Mouse (Mus musculus): ENCODE data around the gene Eid2b. TPM values are rescaled to one million over a fixed set of nuclear protein-coding genes. Genes with fewer than 3 reads are reported as not detected.

Eid2b gene
- total and polyA plus RNA-seq, 3 experiments: 7.2 to 13.0 (median 11.2) TPM

- H3K27me3 ChIP-seq (ENCODE audit: control insufficient read depth, insufficient read depth, low read length): no peaks in the 10 kb centered on the region
- H3K27ac ChIP-seq: no peak overlapping the region
- 88% methylated on average over 17 of the region's 17 CpGs for WGBS
- H3K79me2 ChIP-seq (replicated peaks; ENCODE audit: control insufficient read depth, insufficient read depth, low read length): no peaks in the 10 kb centered on the region
- no peak for DNase-seq
- TF ChIP-seq CTCF (IDR thresholded peaks at IDR 0.05): no peak
- TF ChIP-seq POLR2A (IDR thresholded peaks at IDR 0.05; ENCODE audit: insufficient read depth, low read depth, low read length): no peak
- no peak for TF ChIP-seq EP300 (IDR thresholded peaks at IDR 0.05; ENCODE audit: insufficient read depth, low read depth, low read length)
- intact Hi-C loops (cut with DNase I): no loop called here
- no peak overlapping the region for H3K4me3 ChIP-seq
- H3K9ac ChIP-seq (ENCODE audit: low read depth, low read length): no peak overlapping the region
- H3K36me3 ChIP-seq (ENCODE audit: control insufficient read depth, insufficient read depth, low read length): no peaks in the 10 kb centered on the region
- H3K4me1 ChIP-seq (ENCODE audit: control insufficient read depth, insufficient read depth, low read length): no peaks in the 10 kb centered on the region
Measured at GRCm38 (mm10) chr7:28318714-28319113, 41.2 kb downstream of the Eid2b start.

- Histone ChIP-seq H3K9ac (ENCODE audit: low read depth, low read length) (no peak overlapping the region), H3K4me3 (no peak overlapping the region), H3K27me3 (ENCODE audit: control insufficient read depth, insufficient read depth, low read length) (no peaks in the 10 kb centered on the region), H3K79me2 (replicated peaks; ENCODE audit: control insufficient read depth, insufficient read depth, low read length) (no peaks in the 10 kb centered on the region), H3K4me1 (ENCODE audit: control insufficient read depth, insufficient read depth, low read length) (no peaks in the 10 kb centered on the region), H3K36me3 (ENCODE audit: control insufficient read depth, insufficient read depth, low read length) (no peaks in the 10 kb centered on the region), H3K27ac (no peak overlapping the region)
- intact Hi-C loops (cut with DNase I): no loop called here
- WGBS: 86% methylated on average over 15 of the region's 15 CpGs
- DNase-seq: no peak
- TF ChIP-seq CTCF (IDR thresholded peaks at IDR 0.05): no peak
- TF ChIP-seq POLR2A (IDR thresholded peaks at IDR 0.05; ENCODE audit: insufficient read depth, low read depth, low read length): no peak
- TF ChIP-seq EP300 (IDR thresholded peaks at IDR 0.05; ENCODE audit: insufficient read depth, low read depth, low read length): no peak
Measured at GRCm38 (mm10) chr7:28321974-28322720, 44.6 kb downstream of the Eid2b start.

DNA sequence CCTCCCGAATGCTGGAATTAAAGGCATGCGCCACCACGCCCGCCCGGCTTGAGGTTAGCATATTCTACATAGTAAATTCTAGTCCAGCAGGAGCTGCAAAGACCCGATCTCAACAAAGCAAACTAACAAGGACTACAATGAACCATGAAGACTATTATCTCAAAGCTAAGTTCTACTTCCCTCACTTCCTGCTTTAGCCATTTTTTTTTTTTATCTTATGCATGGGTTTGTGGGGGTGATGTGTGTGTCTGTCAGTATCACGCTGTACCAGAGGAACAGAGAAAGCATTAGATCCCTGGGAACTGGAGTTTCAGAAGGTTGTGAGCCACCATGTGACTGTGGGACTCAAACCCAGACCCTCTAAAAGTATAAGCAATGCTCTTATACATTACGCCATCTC, 47.8 kb downstream of the Eid2b start:
- Histone ChIP-seq H3K4me1 (ENCODE audit: control insufficient read depth, insufficient read depth, low read length) (no peaks in the 10 kb centered on the region), H3K36me3 (ENCODE audit: control insufficient read depth, insufficient read depth, low read length) (no peaks in the 10 kb centered on the region), H3K27ac (no peak overlapping the region), H3K9ac (ENCODE audit: low read depth, low read length) (no peak overlapping the region), H3K79me2 (replicated peaks; ENCODE audit: control insufficient read depth, insufficient read depth, low read length) (no peaks in the 10 kb centered on the region), H3K27me3 (ENCODE audit: control insufficient read depth, insufficient read depth, low read length) (no peaks in the 10 kb centered on the region), H3K4me3 (no peak overlapping the region)
- DNase-seq: no peak
- WGBS: 94% methylated on average over 8 of the region's 8 CpGs
- intact Hi-C loops (cut with DNase I): no loop called here
- TF ChIP-seq CTCF (IDR thresholded peaks at IDR 0.05) (no peak), POLR2A (IDR thresholded peaks at IDR 0.05; ENCODE audit: insufficient read depth, low read depth, low read length) (no peak), EP300 (IDR thresholded peaks at IDR 0.05; ENCODE audit: insufficient read depth, low read depth, low read length) (no peak)

DNA sequence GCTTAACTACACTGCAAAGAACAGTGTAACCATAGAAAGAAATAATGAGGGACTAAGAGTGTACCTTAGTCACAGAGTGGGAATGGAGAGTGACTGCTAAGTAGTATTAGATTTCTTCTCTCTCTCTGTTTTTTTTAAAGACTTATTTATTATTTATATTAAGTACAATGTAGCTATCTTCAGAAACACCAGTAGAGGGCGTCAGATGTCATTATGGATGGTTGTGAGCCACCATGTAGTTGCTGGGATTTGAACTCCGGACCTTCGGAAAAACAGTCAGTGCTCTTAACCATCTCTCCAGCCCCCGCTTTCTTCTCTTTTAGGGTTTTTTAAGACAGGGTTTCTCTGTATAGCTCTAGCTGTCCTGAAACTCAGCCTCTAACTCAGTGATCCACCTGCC, 48.9 kb downstream of the Eid2b start:
- Histone ChIP-seq H3K36me3 (ENCODE audit: control insufficient read depth, insufficient read depth, low read length) (no peaks in the 10 kb centered on the region), H3K9ac (ENCODE audit: low read depth, low read length) (no peak overlapping the region), H3K79me2 (replicated peaks; ENCODE audit: control insufficient read depth, insufficient read depth, low read length) (no peaks in the 10 kb centered on the region; the same call in 1 of the 2 replicates), H3K4me3 (no peak overlapping the region), H3K4me1 (ENCODE audit: control insufficient read depth, insufficient read depth, low read length) (no peaks in the 10 kb centered on the region), H3K27me3 (ENCODE audit: control insufficient read depth, insufficient read depth, low read length) (no peaks in the 10 kb centered on the region), H3K27ac (no peak overlapping the region)
- WGBS: 85% methylated on average over 4 of the region's 4 CpGs
- DNase-seq: no peak
- intact Hi-C loops (cut with DNase I): no loop called here
- TF ChIP-seq EP300 (IDR thresholded peaks at IDR 0.05; ENCODE audit: insufficient read depth, low read depth, low read length): no peak
- TF ChIP-seq CTCF (IDR thresholded peaks at IDR 0.05): peak; percentile 53

- 85% methylated on average over 2 of the region's 2 CpGs for WGBS
Measured at GRCm38 (mm10) chr7:28328260-28328659, 50.7 kb downstream of the Eid2b start.

More at GRCm38 (mm10) chr7:28328260-28328659, 50.7 kb downstream of the Eid2b start:
- DNase-seq: no peak
- intact Hi-C loops (cut with DNase I): no loop called here
- Histone ChIP-seq H3K36me3 (ENCODE audit: control insufficient read depth, insufficient read depth, low read length) (no peaks in the 10 kb centered on the region), H3K79me2 (replicated peaks; ENCODE audit: control insufficient read depth, insufficient read depth, low read length) (peaks cover under 1% of the 10 kb centered on the region; the same call in 1 of the 2 replicates), H3K4me3 (no peak overlapping the region), H3K27me3 (ENCODE audit: control insufficient read depth, insufficient read depth, low read length) (no peaks in the 10 kb centered on the region), H3K9ac (ENCODE audit: low read depth, low read length) (no peak overlapping the region), H3K27ac (no peak overlapping the region), H3K4me1 (ENCODE audit: control insufficient read depth, insufficient read depth, low read length) (no peaks in the 10 kb centered on the region)
- TF ChIP-seq EP300 (IDR thresholded peaks at IDR 0.05; ENCODE audit: insufficient read depth, low read depth, low read length): no peak
- no peak for TF ChIP-seq POLR2A (IDR thresholded peaks at IDR 0.05; ENCODE audit: insufficient read depth, low read depth, low read length)

Other genes with a start within 250 kb of the Eid2b start
- 10 to 100 TPM; 81.9 TPM for gene Psmc4, start 227.6 kb upstream of the Eid2b start, total RNA-seq (2021)
- gene Psmc4, start 227.6 kb upstream of the Eid2b start, polyA plus RNA-seq (2012; rRNA removed): 75.2 and 106 TPM in 2 replicates
- gene Fcgbp, start 206.5 kb upstream of the Eid2b start, total RNA-seq (2021): under 1 TPM in 1 of 2 experiments, not detected in 1; 0.26 TPM
- gene Fcgbp, start 206.5 kb upstream of the Eid2b start, polyA plus RNA-seq (2012; rRNA removed): 0.12 and 1.0 TPM in 2 replicates
- gene 9530053A07Rik, start 148.3 kb upstream of the Eid2b start, total RNA-seq (2021): not detected
- 0.08 TPM in 1 of 2 replicates, not detected in the other for gene 9530053A07Rik, start 148.3 kb upstream of the Eid2b start, polyA plus RNA-seq (2012; rRNA removed)
- gene Fbl, start 108.0 kb upstream of the Eid2b start, total RNA-seq (2021): 10 to 100 TPM; 34.7 TPM
- gene Fbl, start 108.0 kb upstream of the Eid2b start, polyA plus RNA-seq (2012; rRNA removed): 25.7 and 35.6 TPM in 2 replicates
- gene Dyrk1b, start 98.3 kb upstream of the Eid2b start, total RNA-seq (2021): 10 to 100 TPM; 28.0 to 28.3 TPM
- 24.1 and 30.1 TPM in 2 replicates for gene Dyrk1b, start 98.3 kb upstream of the Eid2b start, polyA plus RNA-seq (2012; rRNA removed)
- gene Eid2, start 9.9 kb upstream of the Eid2b start, total RNA-seq (2021): 10 to 100 TPM; 11.2 to 11.9 TPM
- 4.2 and 4.6 TPM in 2 replicates for gene Eid2, start 9.9 kb upstream of the Eid2b start, polyA plus RNA-seq (2012; rRNA removed)
- gene Selenov, start 13.4 kb downstream of the Eid2b start, total RNA-seq (2021): not detected
- gene Selenov, start 13.4 kb downstream of the Eid2b start, polyA plus RNA-seq (2012; rRNA removed): 0.08 TPM in 1 of 2 replicates, not detected in the other
- not detected for gene Dll3, start 24.5 kb downstream of the Eid2b start, total RNA-seq (2021)
- gene Dll3, start 24.5 kb downstream of the Eid2b start, polyA plus RNA-seq (2012; rRNA removed): not detected in 2 replicates
- gene Timm50, start 34.3 kb downstream of the Eid2b start, total RNA-seq (2021): 10 to 100 TPM; 60.0 to 63.5 TPM
- 63.0 and 72.8 TPM in 2 replicates for gene Timm50, start 34.3 kb downstream of the Eid2b start, polyA plus RNA-seq (2012; rRNA removed)
- 10 to 100 TPM; 52.5 to 59.9 TPM for gene Supt5, start 61.0 kb downstream of the Eid2b start, total RNA-seq (2021)
- gene Supt5, start 61.0 kb downstream of the Eid2b start, polyA plus RNA-seq (2012; rRNA removed): 64.3 and 72.4 TPM in 2 replicates
- 100 to 1,000 TPM; 496 to 556 TPM for gene Rps16, start 72.9 kb downstream of the Eid2b start, total RNA-seq (2021)
- gene Rps16, start 72.9 kb downstream of the Eid2b start, polyA plus RNA-seq (2012; rRNA removed): 312 and 411 TPM in 2 replicates
- 10 to 100 TPM; 10.4 to 14.3 TPM for gene Plekhg2, start 94.9 kb downstream of the Eid2b start, total RNA-seq (2021)
- 15.9 and 16.3 TPM in 2 replicates for gene Plekhg2, start 94.9 kb downstream of the Eid2b start, polyA plus RNA-seq (2012; rRNA removed)
- 10 to 100 TPM; 19.4 to 26.3 TPM for gene Zfp36, start 102.5 kb downstream of the Eid2b start, total RNA-seq (2021)
- 26.1 and 28.2 TPM in 2 replicates for gene Zfp36, start 102.5 kb downstream of the Eid2b start, polyA plus RNA-seq (2012; rRNA removed)
- gene Med29, start 115.0 kb downstream of the Eid2b start, total RNA-seq (2021): 10 to 100 TPM; 20.8 to 21.5 TPM
- 48.8 and 50.4 TPM in 2 replicates for gene Med29, start 115.0 kb downstream of the Eid2b start, polyA plus RNA-seq (2012; rRNA removed)
- 10 to 100 TPM; 41.3 to 42.1 TPM for gene Paf1, start 115.2 kb downstream of the Eid2b start, total RNA-seq (2021)
- gene Paf1, start 115.2 kb downstream of the Eid2b start, polyA plus RNA-seq (2012; rRNA removed): 63.8 and 67.0 TPM in 2 replicates
- 1 to 10 TPM; 3.8 to 5.3 TPM for gene Gmfg, start 159.7 kb downstream of the Eid2b start, total RNA-seq (2021)
- 6.8 and 7.1 TPM in 2 replicates for gene Gmfg, start 159.7 kb downstream of the Eid2b start, polyA plus RNA-seq (2012; rRNA removed)
- under 1 TPM; 0.68 to 0.73 TPM for gene Lrfn1, start 174.2 kb downstream of the Eid2b start, total RNA-seq (2021)
- 0.82 and 1.3 TPM in 2 replicates for gene Lrfn1, start 174.2 kb downstream of the Eid2b start, polyA plus RNA-seq (2012; rRNA removed)
- gene Ifnl2, start 232.7 kb downstream of the Eid2b start, total RNA-seq (2021): not detected
- gene Ifnl2, start 232.7 kb downstream of the Eid2b start, polyA plus RNA-seq (2012; rRNA removed): not detected in 2 replicates
- gene Ifnl3, start 245.1 kb downstream of the Eid2b start, total RNA-seq (2021): not detected
- gene Ifnl3, start 245.1 kb downstream of the Eid2b start, polyA plus RNA-seq (2012; rRNA removed): not detected in 2 replicates

Measured in heart, adult 2 months (tissue).